Mouse (Mus musculus) erythroblast, embryonic 14.5 days (primary cell): Measurements from ENCODE around the gene Golph3l.

Experiments used
- GATA1 ChIP-seq: IDR thresholded peaks from 2 replicates; pipeline ENCODE4 v1.6.1; 2012; ENCODE audit warnings: low read length, inconsistent platforms, mixed read lengths
- TAL1 ChIP-seq: IDR thresholded peaks from 3 replicates; pipeline ENCODE4 v1.6.1; 2012; ENCODE audit warnings: low read length, inconsistent platforms, mixed read lengths

- TF ChIP-seq TAL1 (no peak), GATA1 (no peak)
Observed at GRCm38 (mm10) chr3:95662724-95663449, 74.2 kb downstream of the Golph3l start.
